8 mouse cellular contexts compared by ENCODE assay signal in genomic region chr9:109876756-109877155, GRCm38 (mm10). TPM values are rescaled to one million over a fixed set of nuclear protein-coding genes. Genes with fewer than 3 reads are reported as not detected.
DNase-seq lines count a peak whose midpoint lies in the region; ATAC-seq and TF ChIP-seq lines count a peak whose summit lies in the region.

No protein-coding gene starts in this region.

- H3K27me3 ChIP-seq in heart, embryonic 15.5 days = no peaks in the 10 kb centered on the region
- H3K27me3 ChIP-seq in myocyte (ENCODE audit: control insufficient read depth, insufficient read depth, insufficient read length) = no peaks in the 10 kb centered on the region

- H3K79me2 ChIP-seq in myocyte (ENCODE audit: control insufficient read depth, insufficient read depth) = peaks cover 35% of the 10 kb centered on the region

- H3K4me3 ChIP-seq in lung, adult 2 months (replicated peaks; ENCODE audit: extremely low read depth, low read depth, low read length) = no peak overlapping the region
- peak overlapping the region; percentile 77 for H3K4me3 ChIP-seq in heart, embryonic 15.5 days
- H3K4me3 ChIP-seq in myocyte = peak overlapping the region; percentile 85

- H3K9me3 ChIP-seq in heart, embryonic 15.5 days (replicated peaks) = no peaks in the 10 kb centered on the region

- peak overlapping the region; percentile 91 for H3K27ac ChIP-seq in heart, embryonic 15.5 days

- H3ac ChIP-seq in myocyte (ENCODE audit: control insufficient read depth, insufficient read length) = peak overlapping the region; percentile 58

- H3K4me2 ChIP-seq in heart, embryonic 15.5 days = peak overlapping the region; percentile 66
- peak overlapping the region; percentile 90 for H3K4me2 ChIP-seq in myocyte (ENCODE audit: low read depth)

- no peak for TF ChIP-seq POLR2A in lung, adult 2 months (IDR thresholded peaks at IDR 0.05; ENCODE audit: borderline replicate concordance, extremely low read depth, low read depth, low read length)
- TF ChIP-seq POLR2A in myocyte (IDR thresholded peaks at IDR 0.05; ENCODE audit: insufficient read length, low read depth) = no peak

- DNase-seq in lung, adult 18-20 months = peak; percentile 20 to 45
- DNase-seq in lung, adult 2 months = no peak
- peak; percentile 41 for DNase-seq in adrenal gland, adult 8-10 months
- peak; percentile 47 to 49 for DNase-seq in kidney, postnatal 36 days
- DNase-seq in layer of hippocampus, postnatal 36 days = no peak
- no peak for DNase-seq in layer of hippocampus, adult 11-12 months (ENCODE audit: low spot score)

- TF ChIP-seq CTCF in lung, adult 2 months (IDR thresholded peaks at IDR 0.05; ENCODE audit: insufficient read depth, low read length) = no peak

- H3K36me3 ChIP-seq in heart, embryonic 15.5 days = peaks cover 31% of the 10 kb centered on the region
- H3K36me3 ChIP-seq in myocyte (ENCODE audit: control insufficient read depth, insufficient read depth) = peaks cover 27% of the 10 kb centered on the region

- H3K9ac ChIP-seq in heart, embryonic 15.5 days = peak overlapping the region; percentile 80

- WGBS in lung, adult 2 months = 14% methylated on average over 3 of the region's 3 CpGs
- 4% methylated on average over 3 of the region's 3 CpGs for WGBS in heart, embryonic 15.5 days

- H3K4me1 ChIP-seq in lung, adult 2 months (ENCODE audit: control insufficient read depth, insufficient read depth, low read length) = 0 out of 2 replicates have a peak, but pooled peaks cover 2% of the 10 kb centered on the region
- H3K4me1 ChIP-seq in heart, embryonic 15.5 days (replicated peaks) = peaks cover 14% of the 10 kb centered on the region

- no peak for ATAC-seq in heart, embryonic 15.5 days (replicated peaks; ENCODE audit: insufficient number of reproducible peaks, insufficient read depth, low FRiP score, low read depth)

TF ChIP-seq in myocyte, 11 proteins besides CTCF, POLR2A, EP300 and RAD21:
- TF ChIP-seq USF1 (IDR thresholded peaks at IDR 0.05; ENCODE audit: low read depth) (no peak), TCF3 (IDR thresholded peaks at IDR 0.05; ENCODE audit: insufficient read length, low read depth) (no peak)

RNA-seq across cellular contexts. Expression of gene Cdc25a, which starts 1.4 kb away (rescaled TPM):
- 3.3 and 3.7 TPM in 2 replicates for polyA plus RNA-seq in lung, adult 2 months (2012; rRNA removed)
- total RNA-seq in adrenal gland, adult 8-10 months (2022) = 10 to 100 TPM; 10.5 to 14.5 (median 10.8) TPM
- polyA plus RNA-seq in heart, embryonic 15.5 days (2015; fragmentation: Nextera tagmentation; extraction: Ambion mirVana) = 12.0 and 17.9 TPM in 2 replicates
- polyA plus RNA-seq in myocyte (2012; fragmentation: generic; extraction: Trizol) = 6.1 TPM
- 1 to 10 TPM; 4.4 to 5.0 TPM for total RNA-seq in layer of hippocampus, postnatal 36 days (2021)

RNA-seq across cellular contexts. Expression of gene Camp, which starts 27.3 kb away (rescaled TPM):
- polyA plus RNA-seq in lung, adult 2 months (2012; rRNA removed) = 0.17 and 3.1 TPM in 2 replicates
- not detected for total RNA-seq in adrenal gland, adult 8-10 months (2022)
- 2.0 and 3.7 TPM in 2 replicates for polyA plus RNA-seq in heart, embryonic 15.5 days (2015; fragmentation: Nextera tagmentation; extraction: Ambion mirVana)
- not detected for polyA plus RNA-seq in myocyte (2012; fragmentation: generic; extraction: Trizol)
- not detected for total RNA-seq in layer of hippocampus, postnatal 36 days (2021)

RNA-seq across cellular contexts. Expression of gene Nme6, which starts 44.2 kb away (rescaled TPM):
- polyA plus RNA-seq in lung, adult 2 months (2012; rRNA removed) = 11.5 and 18.0 TPM in 2 replicates
- total RNA-seq in adrenal gland, adult 8-10 months (2022) = 10 to 100 TPM; 14.9 to 25.2 (median 22.7) TPM
- 47.5 and 54.3 TPM in 2 replicates for polyA plus RNA-seq in heart, embryonic 15.5 days (2015; fragmentation: Nextera tagmentation; extraction: Ambion mirVana)
- polyA plus RNA-seq in myocyte (2012; fragmentation: generic; extraction: Trizol) = 32.2 TPM
- 10 to 100 TPM in 1 of 2 experiments, 1 to 10 TPM in 1; 8.3 to 10.1 TPM for total RNA-seq in layer of hippocampus, postnatal 36 days (2021)

RNA-seq across cellular contexts. Expression of gene Map4, which starts 54.5 kb away (rescaled TPM):
- 253 and 275 TPM in 2 replicates for polyA plus RNA-seq in lung, adult 2 months (2012; rRNA removed)
- 100 to 1,000 TPM in 2 of 4 experiments, 10 to 100 TPM in 2; 75.9 to 139 (median 108) TPM for total RNA-seq in adrenal gland, adult 8-10 months (2022)
- polyA plus RNA-seq in heart, embryonic 15.5 days (2015; fragmentation: Nextera tagmentation; extraction: Ambion mirVana) = 77.6 and 88.1 TPM in 2 replicates
- polyA plus RNA-seq in myocyte (2012; fragmentation: generic; extraction: Trizol) = 246 TPM
- total RNA-seq in layer of hippocampus, postnatal 36 days (2021) = 100 to 1,000 TPM; 555 to 604 TPM

Comparison
In these comparisons a context has a peak if more than half of its experiments do, and no peak if none do; other contexts are left out.
1. DNase-seq: peak in lung, adult 18-20 months (2 of 2), adrenal gland, adult 8-10 months (single experiment) and kidney, postnatal 36 days (2 of 2); none in lung, adult 2 months (single experiment), layer of hippocampus, postnatal 36 days (0 of 2) and layer of hippocampus, adult 11-12 months (single experiment).